Mouse (Mus musculus): ENCODE data around the gene Gm20388.
A peak's percentile ranks its signal among the peaks of the same experiment; 100 is the strongest.

Gm20388 gene

GRCm38 (mm10) chr8:122810376-122810775 is 2899.7 kb downstream of the Gm20388 start:
- DNase-seq (ENCODE audit: low spot score in 2 of 2) = no peak

- no peak for DNase-seq (ENCODE audit: low spot score in 2 of 2)
Measured at GRCm38 (mm10) chr8:122811870-122812494, 2901.3 kb downstream of the Gm20388 start.

DNA sequence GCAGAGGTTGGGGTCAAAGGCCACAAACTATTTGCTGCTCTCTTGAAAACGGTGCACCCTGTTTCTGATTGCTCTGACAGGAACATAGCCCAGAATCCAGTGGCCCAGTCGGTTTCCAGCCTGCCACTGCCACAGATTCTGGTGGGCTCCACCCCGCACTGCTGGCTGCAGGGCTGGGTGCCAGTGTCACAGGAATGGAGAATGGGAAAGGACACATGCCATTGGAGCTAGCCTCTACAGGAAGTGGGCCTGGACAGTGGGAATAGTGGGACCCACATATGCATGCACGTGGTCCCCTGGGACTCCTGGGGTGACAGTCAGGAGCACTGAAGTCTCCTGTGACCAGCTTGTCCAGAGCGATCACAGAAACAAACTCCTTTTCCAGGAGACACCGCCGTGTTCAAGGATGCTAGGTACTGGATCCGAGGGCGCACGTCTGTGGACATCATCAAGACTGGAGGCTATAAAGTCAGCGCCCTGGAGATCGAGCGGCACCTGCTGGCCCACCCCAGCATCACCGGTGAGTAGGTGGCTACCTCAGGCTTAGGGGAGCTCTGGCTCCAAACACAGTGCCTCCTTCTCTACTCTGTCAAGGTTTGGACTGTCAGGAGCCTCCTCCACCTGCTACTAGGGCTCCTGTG is 2902.1 kb downstream of the Gm20388 start:
- DNase-seq (ENCODE audit: low spot score in 2 of 2) = no peak

DNA sequence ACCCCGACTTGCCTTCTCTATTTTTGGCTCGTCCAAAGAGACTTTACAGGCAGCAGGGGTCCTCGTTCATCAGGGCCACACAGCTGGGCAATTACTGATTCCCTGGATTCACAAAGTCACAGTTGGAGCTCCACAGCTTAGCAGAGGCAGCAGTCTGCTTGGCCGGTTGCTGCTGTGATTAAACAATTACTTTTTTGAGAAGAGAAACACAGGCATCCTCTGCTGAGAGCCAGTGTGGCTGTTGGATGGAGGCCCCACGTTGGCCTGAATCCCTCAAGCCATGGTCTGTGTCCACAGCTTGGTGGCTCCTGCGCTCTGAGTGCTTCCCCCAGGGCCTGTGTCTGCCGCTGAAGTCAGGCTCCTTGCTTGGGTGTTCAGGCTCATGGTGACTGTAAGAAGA is 2904.0 kb downstream of the Gm20388 start:
- no peak for DNase-seq (ENCODE audit: low spot score in 2 of 2)

GRCm38 (mm10) chr8:122816965-122817364 is 2906.3 kb downstream of the Gm20388 start:
- DNase-seq (ENCODE audit: low spot score in 2 of 2) = no peak

DNA sequence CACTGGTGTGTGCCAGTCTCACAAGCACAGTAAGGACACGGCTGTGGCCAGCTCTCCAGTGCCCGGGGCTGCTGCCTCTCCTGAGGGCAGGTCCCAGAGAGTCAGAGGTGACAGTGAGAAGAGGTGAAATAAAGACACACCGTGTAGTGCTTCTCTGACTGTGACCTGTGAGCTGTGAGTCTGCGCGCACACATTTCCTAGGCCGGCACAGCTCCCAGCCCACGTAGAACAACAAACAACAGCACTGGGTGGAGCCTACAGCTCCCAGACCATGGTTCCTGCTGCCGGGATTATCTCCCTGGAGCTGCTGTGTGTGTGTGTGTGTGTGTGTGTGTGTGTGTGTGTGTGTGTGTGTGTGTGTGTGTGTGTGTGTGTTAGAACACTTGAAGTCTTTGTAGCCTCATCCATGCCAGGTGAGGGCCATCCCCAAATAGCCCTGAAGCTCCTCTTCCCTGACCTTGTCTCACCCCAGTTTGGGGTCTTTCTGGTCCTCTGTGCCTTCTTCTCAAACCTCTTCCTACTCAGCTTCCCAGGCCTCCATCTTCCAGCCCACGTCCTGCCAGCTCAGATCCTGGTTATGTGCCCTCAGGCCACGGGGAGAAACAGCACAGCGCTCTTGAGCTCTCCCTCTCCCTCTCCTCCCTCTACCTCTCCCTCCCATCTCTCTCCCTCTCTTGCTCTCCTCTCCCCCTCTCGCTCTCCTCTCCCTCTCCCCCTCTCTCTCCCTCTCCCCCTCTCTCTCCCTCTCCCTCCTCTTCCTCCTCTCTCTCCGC is 2907.3 kb downstream of the Gm20388 start:
- no peak for DNase-seq (ENCODE audit: low spot score in 2 of 2)

DNA sequence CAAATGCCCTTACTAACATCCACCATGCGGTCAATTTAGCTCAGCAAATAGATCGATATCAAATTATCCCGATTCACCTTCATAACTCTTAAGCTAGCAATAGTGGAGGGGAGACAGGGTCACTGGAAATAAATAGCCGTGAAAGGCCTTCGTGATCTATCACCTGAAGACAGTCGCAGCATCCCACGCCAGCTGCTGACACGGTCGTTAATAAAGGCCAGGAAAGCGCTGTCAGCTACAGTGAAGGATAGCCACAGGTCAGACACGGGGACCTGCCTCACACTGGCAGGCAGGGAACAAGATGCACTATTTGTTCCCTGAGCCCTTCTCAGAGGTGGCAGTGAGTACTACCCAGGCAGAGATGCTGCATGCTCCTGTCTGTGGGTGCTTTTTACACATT is 2909.1 kb downstream of the Gm20388 start:
- no peak for DNase-seq (ENCODE audit: low spot score in 2 of 2)

GRCm38 (mm10) chr8:122824571-122824970 is 2913.9 kb downstream of the Gm20388 start:
- no peak for DNase-seq (ENCODE audit: low spot score in 2 of 2)

- no peak for DNase-seq (ENCODE audit: low spot score in 2 of 2)
Measured at GRCm38 (mm10) chr8:122824986-122825385, 2914.3 kb downstream of the Gm20388 start.

DNA sequence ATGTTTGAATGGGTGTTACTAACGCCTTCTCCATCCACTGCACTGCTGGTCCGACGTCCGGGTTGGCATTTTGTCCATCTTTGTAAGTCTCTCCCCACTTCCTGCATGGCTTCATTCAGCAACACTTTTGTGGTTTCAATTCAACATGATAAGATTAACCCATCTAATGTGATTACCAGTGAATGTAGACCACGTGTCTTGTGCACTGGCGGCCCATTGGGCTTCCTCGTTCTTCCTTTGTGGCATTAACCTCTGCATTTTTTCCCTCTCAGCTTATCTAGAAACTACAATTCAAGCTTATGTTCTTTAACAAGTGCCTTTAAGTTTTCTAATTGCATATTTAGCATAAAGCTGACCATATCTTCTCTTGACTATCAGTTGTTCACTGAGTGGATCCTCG is 2914.8 kb downstream of the Gm20388 start:
- no peak for DNase-seq (ENCODE audit: low spot score in 2 of 2)

DNA sequence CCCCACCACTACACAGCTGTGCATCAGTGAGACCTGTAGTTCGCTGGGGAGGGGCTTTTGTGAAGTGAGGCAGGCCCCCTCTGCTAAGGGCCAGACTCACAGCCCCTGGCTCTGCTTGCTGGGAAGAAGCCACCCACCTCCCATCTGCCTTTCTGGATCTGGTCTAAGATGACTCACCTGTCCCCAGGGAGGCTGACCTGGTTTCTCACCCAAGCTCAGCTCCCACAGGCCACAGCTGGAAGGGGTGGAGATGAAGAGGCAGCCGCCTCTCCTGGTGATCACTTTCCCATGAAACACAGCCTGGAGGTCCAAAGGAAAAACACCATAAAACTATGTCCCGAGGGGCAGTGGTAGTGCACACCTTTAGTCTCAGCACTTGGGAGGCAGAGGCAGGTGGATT is 2918.8 kb downstream of the Gm20388 start:
- no peak for DNase-seq (ENCODE audit: low spot score in 2 of 2)

GRCm38 (mm10) chr8:122830349-122831061 is 2919.9 kb downstream of the Gm20388 start:
- DNase-seq (ENCODE audit: low spot score in 2 of 2) = peak; percentile 94 to 99

DNA sequence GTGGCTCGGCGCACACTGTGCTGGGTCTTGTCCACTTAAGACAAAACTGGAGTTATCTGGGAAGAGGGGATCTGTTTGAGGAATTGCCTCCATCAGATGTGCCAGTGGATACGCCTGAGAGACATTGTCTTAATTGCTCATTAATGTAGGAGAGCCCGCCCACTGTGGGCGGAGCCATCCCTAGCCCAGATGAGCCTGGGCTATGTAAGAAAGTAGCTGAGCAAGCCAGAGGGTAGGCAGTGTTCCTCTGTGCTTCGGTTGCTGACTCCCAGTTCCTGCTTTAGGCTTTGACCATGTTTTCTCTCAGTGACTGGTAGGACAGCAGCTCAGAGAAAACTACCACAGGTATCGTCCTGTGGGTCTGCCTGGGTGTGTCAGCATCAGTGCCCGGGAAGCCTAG is 2923.8 kb downstream of the Gm20388 start:
- no peak for DNase-seq (ENCODE audit: low spot score in 2 of 2)

GRCm38 (mm10) chr8:122834971-122835370 is 2924.3 kb downstream of the Gm20388 start:
- peak; percentile 77 to 90 for DNase-seq (ENCODE audit: low spot score in 2 of 2)

- no peak for DNase-seq (ENCODE audit: low spot score in 2 of 2)
Measured at GRCm38 (mm10) chr8:122836199-122836598, 2925.6 kb downstream of the Gm20388 start.

GRCm38 (mm10) chr8:122836696-122837095 is 2926.1 kb downstream of the Gm20388 start:
- DNase-seq (ENCODE audit: low spot score in 2 of 2) = no peak

DNA sequence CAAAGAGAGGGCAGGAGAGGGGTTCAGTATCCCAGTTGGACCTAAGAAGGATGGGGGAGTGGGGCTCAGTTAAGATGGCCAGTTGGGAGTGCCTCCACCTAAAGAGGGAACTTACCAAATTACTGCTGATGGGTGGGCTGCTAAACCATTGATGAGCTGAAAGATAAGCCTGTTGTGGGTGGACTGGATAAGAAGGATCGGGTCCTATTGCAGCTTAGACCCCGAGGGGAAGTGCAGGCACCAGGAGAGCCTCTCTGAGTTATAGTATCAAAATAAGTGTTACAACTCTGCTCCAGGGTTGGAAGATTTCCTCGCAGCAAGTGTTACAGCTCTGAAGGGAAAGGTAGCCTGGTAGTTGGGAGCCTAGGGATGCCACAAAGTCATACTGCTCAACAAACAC is 2933.5 kb downstream of the Gm20388 start:
- no peak for DNase-seq (ENCODE audit: low spot score in 2 of 2)

DNA sequence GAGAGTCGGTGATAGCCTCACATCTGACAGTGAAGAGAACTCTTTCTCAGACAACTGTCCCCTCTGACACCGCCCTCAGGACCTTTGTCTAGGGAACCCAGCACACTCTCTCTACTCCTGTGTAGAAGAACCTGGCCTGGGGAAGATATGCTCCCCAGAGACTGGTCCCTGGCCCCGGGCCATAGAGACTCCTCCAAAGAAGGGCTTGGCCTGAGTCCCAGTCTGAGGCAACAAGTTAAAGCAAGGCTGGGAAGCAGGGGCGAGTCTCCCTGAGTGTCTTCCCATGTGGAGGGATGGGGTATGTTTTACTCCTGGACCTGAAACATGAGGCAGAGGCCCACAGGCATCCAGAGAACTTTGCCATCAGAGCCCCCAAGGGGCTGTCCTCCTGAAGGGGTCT is 2935.0 kb downstream of the Gm20388 start:
- no peak for DNase-seq (ENCODE audit: low spot score in 2 of 2)

- peak in 1 of 2 experiments; percentile 51 for DNase-seq (ENCODE audit: low spot score in 2 of 2)
Measured at GRCm38 (mm10) chr8:122847829-122848561, 2937.4 kb downstream of the Gm20388 start, which contains the start of gene Cdh15. Gene Cdh15 (plus strand): TSS chr8:122847966.

GRCm38 (mm10) chr8:122849152-122849910 is 2938.7 kb downstream of the Gm20388 start:
- DNase-seq (ENCODE audit: low spot score in 2 of 2) = no peak
